Mouse (Mus musculus) B cell, adult 2 months (primary cell): ENCODE measurements around the gene Cmtr2.

ENCODE experiments used
- DNase-seq, 2 experiments: peaks; one replicate each; pipeline ENCODE4 v3.0.0; 2022

Cmtr2 gene

GRCm38 (mm10) chr8:110215365-110215764 is at the start of gene Cmtr2:
Gene Cmtr2, plus strand, starts transcription at chr8:110215665.
- DNase-seq = no peak

- DNase-seq = no peak
These were observed 49.2 kb upstream of the Cmtr2 start for GRCm38 (mm10) chr8:110166270-110166669.

GRCm38 (mm10) chr8:110168046-110168445 is 47.4 kb upstream of the Cmtr2 start, which contains the start of gene Calb2:
Gene Calb2, minus strand, starts transcription at chr8:110168210.
- DNase-seq = no peak

GRCm38 (mm10) chr8:110172161-110172560 is 43.3 kb upstream of the Cmtr2 start:
- DNase-seq = no peak

GRCm38 (mm10) chr8:110174826-110175225 is 40.6 kb upstream of the Cmtr2 start:
- no peak for DNase-seq

GRCm38 (mm10) chr8:110177359-110178155 is 37.9 kb upstream of the Cmtr2 start:
- DNase-seq = no peak

- no peak for DNase-seq
These were observed 32.6 kb upstream of the Cmtr2 start for GRCm38 (mm10) chr8:110182735-110183367.

GRCm38 (mm10) chr8:110183748-110184147 is 31.7 kb upstream of the Cmtr2 start:
- no peak for DNase-seq

GRCm38 (mm10) chr8:110185538-110185937 is 29.9 kb upstream of the Cmtr2 start:
- no peak for DNase-seq

GRCm38 (mm10) chr8:110188961-110189750 is 26.3 kb upstream of the Cmtr2 start:
- DNase-seq = no peak

GRCm38 (mm10) chr8:110196678-110197077 is 18.8 kb upstream of the Cmtr2 start:
- no peak for DNase-seq

GRCm38 (mm10) chr8:110201806-110202205 is 13.7 kb upstream of the Cmtr2 start:
- DNase-seq = no peak

GRCm38 (mm10) chr8:110216253-110216652 is 788 bp downstream of the Cmtr2 start:
- no peak for DNase-seq

GRCm38 (mm10) chr8:110217198-110217597 is 1.7 kb downstream of the Cmtr2 start:
- peak in 1 of 2 experiments; percentile 35 for DNase-seq

GRCm38 (mm10) chr8:110217681-110218131 is 2.2 kb downstream of the Cmtr2 start:
- DNase-seq = peak; percentile 99

- DNase-seq = peak in 1 of 2 experiments; percentile 2
These were observed 3.0 kb downstream of the Cmtr2 start for GRCm38 (mm10) chr8:110218511-110218910.

- DNase-seq = no peak
These were observed 5.5 kb downstream of the Cmtr2 start for GRCm38 (mm10) chr8:110220936-110221335.

GRCm38 (mm10) chr8:110230803-110231202 is 15.3 kb downstream of the Cmtr2 start:
- no peak for DNase-seq

GRCm38 (mm10) chr8:110242278-110243177 is 27.1 kb downstream of the Cmtr2 start:
- DNase-seq = no peak

- DNase-seq = no peak
These were observed 29.1 kb downstream of the Cmtr2 start for GRCm38 (mm10) chr8:110244566-110244965.

GRCm38 (mm10) chr8:110247238-110247637 is 31.8 kb downstream of the Cmtr2 start:
- DNase-seq = no peak

- no peak for DNase-seq
These were observed 38.5 kb downstream of the Cmtr2 start for GRCm38 (mm10) chr8:110253986-110254385.
